Mouse (Mus musculus) right cerebral cortex, adult 18-20 months (tissue): ENCODE results near the gene Degs1.
"Not testable (repeated sequence)": the region's sequence is repeated elsewhere in the genome, so short reads cannot be mapped to it uniquely, and the experiment has no call there.

Experiments used
- DNase-seq: peaks from one replicate; pipeline ENCODE4 v3.0.0; 2022; ENCODE audit warnings: mixed read lengths

Degs1 gene

DNA sequence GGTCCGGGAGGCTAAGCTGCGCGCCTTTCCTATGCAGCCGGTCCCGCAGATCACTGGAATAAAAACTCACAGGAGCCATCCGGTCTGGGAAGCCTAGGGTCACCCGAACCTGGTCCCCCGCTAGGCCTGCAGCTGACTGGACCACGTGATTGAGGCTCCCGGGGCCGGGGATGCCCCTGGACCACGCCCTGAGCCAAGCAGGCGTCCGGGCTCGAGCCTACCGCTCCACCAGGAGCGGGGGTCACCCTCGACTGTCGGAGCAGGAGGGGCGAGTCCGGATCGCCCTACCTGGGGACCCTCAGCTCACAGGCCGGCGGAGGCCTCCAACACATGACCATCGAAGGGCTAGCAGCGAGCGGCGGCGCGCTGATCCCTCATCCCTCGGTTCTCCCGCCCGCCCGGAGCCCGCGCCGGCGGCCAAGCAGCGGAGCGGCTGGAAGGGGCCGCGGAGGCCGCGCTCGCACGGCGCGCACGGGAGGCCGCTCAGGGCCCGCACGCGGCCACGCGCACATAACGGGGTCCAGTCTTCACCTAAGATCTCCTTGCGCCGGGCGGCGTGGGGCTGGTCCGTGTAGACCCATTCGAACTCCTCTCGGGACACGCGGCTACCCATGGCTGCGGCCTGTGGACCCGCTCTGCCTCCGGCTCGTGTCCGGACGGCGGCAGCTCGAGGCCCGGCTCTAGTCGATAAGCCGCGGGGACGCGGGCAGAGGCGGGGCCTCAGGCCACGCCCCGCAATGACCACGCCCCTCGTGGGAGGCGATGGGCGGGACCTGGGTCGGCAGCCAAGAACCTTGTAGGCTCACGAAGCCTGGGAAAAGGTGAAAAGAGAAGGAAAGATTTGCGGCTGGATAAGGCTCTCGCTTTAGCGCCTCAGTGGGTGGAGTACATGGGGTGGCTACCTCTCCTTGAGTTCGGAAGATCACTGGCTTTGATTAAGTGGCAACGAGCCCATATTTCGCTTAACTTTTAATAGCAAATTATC, at the start of gene Degs1:
Gene Degs1, minus strand, starts transcription at position 714 of the 985 bp plus-strand sequence.
- peak; percentile 94 for DNase-seq

DNA sequence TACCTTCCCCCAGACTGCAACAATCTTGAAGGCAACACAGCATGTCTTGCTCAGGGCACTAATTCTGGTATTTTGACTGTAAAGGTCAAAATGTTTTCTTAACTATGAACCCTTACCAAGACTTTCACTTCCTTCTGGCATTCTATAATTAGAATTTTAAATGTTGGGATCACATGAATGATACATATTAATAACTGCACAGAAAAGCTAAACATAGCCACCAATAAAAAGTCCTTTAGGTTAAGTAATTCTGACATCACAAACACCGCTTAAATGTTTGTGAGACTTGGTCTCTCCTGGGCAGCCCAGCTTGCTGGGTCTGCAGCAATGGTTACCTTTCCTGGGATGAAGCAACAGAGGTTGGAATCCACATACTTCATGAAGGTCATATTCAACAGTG, 43.3 kb upstream of the Degs1 start:
- no peak for DNase-seq

DNA sequence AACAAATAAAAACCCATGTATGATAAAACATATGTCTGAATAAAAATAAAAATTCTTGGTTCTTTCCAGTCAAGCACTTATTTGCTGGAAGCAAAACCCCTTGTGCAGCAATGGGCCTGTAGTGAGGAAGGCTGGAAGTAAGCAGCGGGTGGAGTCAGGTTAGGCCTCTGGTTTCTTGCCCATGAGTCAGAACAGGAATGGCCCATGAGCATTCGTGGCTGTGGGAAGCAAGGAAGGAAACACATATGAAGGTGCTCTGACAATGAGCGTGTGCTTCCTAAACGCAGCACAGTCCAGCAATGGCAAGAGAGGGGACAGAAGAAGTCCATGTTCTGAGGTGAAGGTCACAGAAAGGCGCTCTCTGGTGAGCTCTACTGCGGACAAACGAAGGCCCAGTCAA, 41.9 kb upstream of the Degs1 start:
- DNase-seq, result no peak

DNA sequence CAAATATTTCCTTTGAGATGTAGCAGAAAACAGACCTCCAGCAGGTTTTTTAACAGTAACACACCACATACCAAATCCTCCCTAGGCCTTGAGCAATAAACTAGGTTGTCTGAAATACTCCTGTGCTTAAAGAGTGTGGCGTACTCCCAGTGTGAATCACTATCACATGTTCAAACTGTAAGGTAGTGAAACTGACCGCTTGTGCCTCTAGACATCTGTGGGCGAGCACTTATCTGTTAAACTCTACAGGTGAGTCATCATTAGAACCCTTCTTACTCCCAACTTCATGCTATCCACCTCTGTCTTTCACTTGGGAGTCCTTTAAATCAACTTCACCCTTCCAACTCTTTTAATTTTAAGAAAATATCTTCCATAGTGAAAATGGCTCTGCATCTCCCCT, 40.5 kb upstream of the Degs1 start:
- DNase-seq, result no peak

DNA sequence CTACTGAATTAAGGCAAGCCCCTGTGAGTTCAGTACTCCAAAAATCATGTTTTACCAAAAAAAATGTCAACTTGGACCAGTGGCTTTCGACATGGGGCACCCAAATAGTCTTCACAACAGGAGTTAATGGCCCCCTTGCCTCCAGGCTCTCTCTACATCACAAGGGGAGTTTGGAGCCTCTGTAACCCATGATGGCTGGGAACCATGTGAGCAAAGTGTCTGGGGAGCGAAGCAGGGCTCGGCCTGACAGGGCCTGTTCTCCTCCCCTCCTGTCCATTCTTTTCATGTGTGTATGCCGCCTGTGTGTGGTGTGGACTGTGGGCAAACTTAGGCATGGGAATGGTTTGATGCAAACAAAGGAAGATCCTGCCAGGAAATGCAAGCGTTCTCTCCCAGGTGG, 31.6 kb upstream of the Degs1 start:
- DNase-seq, result no peak

DNA sequence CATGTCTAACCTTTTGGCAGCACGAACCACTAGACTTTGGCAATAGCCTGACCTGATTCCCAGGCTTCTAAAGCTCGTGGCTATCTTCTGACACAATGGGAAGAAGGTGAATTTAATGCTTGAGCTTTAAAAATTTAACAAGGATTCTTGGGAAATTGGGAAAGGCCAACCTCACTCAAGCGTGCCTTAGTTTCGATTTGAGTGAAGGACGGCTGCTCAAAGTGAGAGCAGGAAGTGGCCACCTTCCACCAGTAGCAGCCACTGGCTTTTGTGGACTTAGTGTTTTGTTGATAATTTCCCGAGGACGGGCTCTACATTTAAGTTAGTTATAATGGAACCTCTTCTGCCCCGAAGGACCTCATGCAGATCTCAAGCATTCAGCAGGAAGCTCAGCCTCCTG, 30.6 kb upstream of the Degs1 start:
- no peak for DNase-seq

DNA sequence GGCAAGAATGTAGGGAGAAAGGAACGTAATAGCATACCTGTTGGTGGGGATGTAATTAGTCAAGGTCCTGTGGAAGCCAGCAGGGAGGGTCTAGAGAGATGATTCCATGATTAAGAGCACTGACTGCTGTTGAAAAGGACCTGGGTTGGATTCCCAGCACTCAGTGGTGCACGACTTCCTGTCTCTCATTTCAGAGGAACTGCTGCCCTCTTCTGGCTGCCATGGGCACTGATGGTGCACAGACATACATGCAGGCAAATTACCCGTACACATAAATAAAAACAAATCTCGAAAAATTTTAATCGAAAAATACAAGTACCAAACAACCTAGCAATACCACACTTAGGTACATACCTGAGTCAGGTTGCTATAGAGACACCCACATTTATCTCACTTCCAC, 28.8 kb upstream of the Degs1 start:
- DNase-seq, result no peak

DNA sequence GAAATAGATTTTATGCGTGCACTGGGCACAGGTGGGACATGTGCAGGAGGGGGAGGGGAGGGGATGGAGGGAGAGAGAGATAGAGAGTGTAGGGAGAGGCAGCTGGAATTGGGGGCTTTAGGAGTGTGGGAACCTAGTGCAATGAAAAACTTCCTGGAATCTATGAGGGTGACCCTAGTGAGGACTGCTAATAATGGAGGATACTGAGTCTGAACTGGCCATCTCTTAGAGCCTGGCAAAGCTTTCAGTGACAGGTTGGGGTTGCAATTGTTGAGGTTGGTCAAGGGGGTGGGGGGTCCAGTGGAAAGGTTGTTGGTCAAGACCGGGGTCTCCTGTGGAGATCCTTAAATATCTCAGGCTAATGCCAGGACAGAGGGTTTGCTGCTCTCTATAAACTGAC, 27.7 kb upstream of the Degs1 start:
- DNase-seq, result no peak

DNA sequence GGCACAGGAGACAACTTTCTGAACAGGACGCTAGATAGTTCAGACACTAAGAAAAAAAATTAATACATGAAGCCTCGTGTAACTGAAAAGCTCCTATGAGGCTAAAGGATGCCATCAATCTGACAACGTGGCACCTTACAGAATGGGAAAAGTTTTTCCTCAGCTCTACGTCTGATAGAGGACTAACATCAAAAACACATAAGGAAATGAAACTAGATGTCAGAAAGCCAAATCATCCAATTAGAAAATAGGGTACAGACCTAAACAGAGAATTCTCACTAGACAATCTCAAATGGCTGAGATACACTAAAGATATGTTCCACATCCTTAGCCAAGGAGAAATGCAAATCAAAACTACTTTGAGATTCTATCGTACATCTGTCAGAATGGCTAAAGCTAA, 26.8 kb upstream of the Degs1 start:
- DNase-seq, result no peak

DNA sequence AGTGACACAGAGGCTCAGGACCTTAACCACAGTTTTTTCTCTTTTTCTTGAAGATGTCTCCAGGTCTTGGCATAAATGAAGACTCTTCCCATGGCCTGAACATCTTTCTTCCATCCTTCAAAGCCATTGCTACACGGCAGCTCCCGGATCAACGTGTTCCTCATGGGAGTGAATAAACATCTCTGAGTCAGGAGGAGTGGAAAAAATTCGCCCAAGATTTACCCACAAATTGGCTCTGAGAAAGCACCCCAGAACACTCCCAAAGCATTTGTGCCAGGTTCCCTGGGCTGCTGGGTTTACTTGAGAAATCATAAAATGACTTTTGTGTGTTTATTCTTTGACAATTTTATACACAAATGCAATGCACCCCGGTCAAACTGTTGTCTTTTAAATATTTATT, 20.3 kb upstream of the Degs1 start:
- DNase-seq, result no peak

DNA sequence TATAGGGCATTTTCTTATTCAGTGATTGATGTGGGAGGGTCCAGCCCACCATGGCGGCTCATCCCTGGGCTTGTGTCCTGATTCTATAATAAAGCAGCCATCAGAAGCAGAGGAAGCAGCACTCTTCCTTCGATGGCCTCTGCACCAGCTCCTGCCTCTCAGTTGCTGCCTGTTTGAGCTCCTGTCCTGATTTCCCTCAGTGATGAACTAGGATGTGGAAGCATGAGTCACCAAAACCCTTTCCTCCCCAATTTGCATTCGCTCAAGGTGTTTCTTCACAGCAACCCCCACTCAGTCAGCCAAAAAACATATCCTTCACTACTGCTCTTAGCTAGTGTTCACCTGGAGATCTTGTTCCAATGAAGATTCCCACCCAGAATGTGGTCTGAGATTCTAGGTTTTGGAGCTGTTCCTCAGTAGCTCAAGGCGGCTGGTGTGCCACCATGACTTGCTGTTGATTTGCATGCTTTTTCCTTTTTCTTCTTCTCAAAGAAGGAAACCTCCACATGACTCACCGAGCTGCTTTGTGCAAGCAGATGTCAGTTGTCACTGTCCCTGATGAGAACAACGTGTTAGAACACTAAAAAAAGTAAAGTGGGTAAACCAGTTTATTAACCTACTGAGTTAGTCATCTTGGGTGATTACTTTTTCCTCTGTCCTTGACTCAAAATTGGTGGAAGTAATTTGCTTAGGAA, 19.7 kb upstream of the Degs1 start:
- DNase-seq, result peak; percentile 52

DNA sequence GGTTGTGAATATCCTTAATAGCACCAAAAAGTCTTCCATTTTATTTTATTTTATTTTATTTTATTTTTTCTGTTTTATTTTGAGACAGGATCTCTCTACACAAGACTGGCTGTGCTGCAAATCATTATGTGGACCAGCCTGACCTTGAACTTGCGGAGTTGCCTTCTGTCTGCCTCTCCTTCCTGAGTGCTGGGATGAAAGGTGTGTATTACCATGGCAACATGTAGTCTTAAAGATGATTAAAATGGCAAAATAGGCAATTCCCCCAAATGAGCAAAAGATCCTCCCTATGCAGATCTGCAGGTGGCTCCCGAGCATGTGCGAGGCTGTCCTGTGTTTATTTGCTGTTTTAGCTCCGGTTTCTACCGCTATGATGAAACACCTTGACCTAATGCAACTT, 15.2 kb upstream of the Degs1 start:
- no peak for DNase-seq

DNA sequence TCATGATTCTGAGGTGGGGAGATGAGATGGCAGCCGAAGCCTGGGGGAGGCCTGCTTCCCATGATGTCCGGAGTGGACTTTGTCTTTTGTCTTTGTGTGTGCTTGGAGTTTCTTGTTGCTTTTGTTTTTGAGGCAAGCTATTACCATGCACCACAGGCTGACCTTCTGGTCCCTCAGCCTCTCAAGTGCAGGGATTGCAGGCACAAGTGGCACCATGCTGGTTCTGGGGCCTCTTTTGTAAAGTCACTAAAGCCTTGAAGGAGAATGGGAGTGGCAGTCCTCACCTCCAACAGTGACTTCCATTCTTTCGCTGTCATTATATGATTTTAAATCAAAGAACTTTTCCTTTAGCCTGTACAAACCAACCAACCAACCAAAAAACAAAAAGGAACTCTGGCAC, 14.6 kb upstream of the Degs1 start:
- no peak for DNase-seq

DNA sequence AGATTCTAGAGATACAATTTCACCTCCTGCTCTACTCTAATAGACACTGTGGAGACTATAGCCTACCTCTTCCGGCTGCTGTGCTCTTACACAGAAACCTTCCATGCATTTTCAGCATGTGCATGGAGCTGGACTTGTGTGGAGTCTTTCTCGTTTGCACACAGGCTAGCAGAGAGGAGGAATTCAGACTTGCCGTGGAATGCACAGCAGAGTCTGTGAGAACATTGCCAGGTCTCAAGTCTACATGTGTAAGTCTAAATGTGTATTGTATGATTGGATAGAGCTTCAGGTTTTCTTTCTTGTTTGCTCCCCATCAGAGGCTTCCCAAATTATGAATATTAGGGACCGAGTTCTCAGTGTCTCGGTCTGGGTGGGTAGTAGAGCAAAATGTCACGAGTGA, 14.2 kb upstream of the Degs1 start:
- no peak for DNase-seq

DNA sequence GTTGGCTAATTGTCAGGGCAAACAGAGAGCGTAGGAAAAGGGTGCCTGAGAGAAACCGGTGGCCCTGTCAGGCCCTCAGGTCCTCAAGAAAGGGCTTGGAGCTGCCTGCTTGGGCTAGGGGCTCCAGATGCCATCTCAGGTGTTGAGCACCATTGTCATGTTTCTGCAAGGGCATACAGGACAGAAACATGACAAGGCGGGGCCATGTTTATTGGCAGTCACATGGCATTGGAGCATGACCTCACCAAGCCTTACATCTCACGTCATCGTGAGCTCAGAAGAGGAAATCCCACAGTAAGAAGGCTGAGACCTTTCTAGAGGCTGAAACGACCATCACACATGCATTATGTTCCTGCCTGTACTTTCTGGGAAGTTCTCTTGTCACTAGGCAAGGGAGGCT, 13.5 kb upstream of the Degs1 start:
- DNase-seq, result no peak

DNA sequence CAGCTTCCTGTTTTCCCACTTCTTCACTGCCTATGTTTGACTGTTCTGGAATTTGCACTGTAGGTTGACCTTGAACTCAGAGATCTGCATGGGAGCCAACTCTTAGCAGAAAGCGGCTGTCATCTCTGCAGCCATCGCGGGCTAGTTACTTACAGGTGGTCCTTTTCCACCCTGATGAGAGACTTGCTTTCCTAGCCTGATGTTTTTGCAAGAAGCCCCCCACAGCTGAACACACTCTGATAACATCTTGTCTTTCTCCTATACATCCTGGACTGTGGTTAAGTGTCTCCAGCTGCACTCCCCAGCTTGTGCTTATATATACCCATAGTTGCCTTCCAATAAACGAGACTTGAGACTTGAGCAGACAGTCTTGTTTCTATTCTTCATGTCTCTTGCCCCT, 9.7 kb upstream of the Degs1 start:
- DNase-seq, result no peak

DNA sequence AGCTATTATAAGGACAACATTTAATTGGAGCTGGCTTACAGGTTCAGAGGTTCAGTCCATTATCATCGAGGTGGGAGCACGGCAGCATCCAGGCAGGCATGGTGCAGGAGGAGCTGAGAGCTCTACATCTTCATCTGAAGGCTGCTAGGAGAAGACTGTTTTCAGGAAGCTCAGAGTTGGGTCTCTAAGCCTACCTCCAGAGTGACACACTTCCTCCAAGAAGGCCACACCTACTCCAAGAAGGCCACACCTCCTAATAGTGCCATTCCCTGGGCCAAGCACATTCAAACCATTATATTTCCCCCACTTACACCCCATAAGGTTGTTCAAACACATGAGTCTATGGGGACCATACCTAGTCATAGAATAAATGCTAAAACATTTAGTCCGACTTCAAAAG, 8.1 kb upstream of the Degs1 start:
- DNase-seq, result not testable (repeated sequence)

DNA sequence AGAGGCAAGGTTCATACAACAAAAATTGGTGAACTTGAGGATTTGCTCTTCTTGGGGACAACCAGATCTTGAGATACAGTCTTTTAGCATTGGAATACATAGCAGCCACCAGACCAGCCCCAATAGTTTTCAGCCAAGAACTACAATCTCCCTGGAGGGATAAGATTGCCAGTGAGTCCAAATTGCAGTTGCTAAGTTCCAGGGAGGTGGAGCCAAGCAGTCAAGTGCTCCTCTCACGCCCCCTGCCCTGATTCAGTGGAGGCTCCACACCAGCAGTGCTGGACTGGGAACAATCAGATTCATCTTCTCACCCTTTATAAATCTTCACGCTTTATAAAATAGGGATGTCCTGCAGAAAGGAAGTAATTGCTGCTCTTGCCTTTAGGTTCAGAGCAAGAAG, 7.2 kb upstream of the Degs1 start:
- DNase-seq, result no peak

DNA sequence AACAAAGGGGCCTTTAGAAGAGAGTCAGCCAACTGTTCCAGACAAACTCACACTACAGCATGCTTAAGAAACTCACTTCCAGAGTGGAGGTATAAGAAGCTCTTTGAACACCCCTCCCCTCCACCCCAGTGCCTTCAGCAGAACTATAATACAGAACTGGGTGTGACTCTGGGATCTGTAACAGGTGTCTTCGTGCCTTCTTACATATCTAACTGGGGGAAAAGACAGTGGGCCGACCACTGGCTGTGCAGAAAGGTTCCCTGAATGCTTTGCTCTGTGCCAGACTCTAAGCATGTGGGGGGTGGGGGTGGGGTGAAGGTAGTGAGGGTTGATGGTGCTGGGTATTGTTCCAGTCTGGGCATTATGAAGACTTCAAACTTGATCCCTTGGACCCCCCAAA, 6.0 kb upstream of the Degs1 start:
- DNase-seq, result no peak

DNA sequence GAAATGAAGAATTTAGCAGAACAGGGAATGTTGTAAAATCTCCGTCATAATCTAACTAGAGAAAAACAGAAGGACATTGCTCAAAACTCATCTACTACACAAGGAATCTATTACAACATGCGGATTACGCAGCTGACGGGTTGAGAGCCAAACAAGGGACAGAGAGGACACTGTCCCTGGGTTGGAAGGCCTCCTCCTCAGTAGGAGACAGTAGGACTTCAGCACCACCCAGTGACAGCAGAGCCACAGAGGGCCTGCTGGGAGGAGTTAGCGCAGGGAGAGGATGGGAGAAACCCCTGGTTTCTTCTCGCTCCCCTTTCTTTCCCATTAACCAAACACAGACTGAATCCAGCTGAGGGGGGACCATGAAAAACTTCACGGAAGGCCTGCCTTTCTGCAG, 5.2 kb upstream of the Degs1 start:
- no peak for DNase-seq

DNA sequence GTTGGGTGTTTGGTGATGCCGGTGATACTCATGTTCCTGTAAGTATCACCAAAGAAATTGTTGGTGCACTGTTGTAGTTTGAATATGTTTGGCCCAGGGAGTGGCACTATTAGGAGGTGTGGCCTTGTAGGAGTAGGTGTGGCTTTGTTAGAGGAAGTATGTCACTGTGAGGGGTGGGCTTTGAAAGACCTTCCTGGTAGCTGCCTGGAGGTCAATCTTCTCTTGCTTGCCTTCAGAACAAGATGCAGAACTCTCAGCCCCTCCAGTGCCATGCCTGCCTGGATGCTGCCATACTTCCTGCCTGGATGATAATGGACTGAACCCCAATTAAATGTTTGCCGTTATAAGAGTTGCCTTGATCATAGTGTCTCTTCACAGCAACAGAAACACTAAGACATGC, 2.2 kb upstream of the Degs1 start:
- no peak for DNase-seq

DNA sequence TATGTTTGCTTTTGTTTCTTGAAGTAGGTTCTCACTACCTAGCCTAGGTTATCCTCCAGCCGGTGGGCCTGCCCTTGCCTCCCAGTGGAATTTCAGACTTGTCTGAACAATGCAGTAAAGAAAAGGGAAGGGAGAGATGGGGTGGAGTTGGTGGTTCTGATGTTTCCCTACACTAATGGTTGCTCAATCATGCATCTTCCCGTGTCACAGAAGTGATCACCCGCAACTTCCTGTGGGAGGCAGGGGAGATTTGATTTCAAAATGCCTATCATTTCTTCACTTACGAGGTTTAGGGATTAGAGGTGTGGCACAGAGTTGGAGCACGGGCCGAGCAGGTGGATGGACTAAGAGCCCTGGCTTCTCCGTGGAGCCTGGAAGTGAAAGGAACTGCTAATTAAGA, 627 bp upstream of the Degs1 start:
- no peak for DNase-seq

DNA sequence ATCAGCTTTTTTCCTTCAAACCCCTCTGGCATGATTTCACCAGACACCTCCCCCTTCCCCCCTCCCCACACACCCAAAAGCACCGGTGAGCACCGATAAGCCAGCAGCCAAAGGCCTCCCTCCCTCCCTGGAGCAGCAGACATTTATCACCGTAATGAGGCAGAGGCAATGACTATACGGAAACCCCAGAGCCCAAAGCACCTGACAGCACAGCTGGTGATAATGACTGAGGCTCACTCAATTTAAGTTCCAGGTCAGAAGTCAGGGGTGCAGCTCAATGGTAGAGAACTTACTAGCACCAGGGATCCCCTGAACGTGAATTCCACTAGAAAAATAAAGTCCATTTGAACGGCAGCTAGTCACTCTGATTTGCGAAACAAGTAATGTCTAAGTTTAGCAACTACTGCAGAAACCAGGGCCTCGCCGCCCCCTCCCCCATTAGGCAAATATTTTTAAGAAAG, 1.3 kb downstream of the Degs1 start:
- DNase-seq, result no peak

DNA sequence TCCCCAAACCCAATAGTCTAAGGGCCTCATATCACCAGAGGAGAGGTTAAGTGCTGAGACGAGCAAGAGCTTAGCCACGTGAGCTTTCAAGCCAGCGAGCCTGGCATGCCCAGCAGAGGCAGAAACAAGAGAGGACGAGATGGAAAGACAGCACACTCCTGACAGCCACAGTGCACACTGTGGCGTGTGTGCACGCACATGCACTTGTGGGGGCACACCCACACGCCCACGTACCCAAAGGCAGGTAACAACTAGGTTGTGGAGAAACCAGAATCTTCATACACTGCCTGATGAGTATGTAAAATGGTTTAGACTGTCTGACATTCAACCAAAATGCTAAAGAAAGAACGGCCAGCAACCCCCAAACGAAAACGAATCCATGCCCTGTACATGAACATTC, 2.0 kb downstream of the Degs1 start:
- no peak for DNase-seq
